Mouse (Mus musculus): ENCODE data around the gene Nipsnap3b. TPM values are rescaled to one million over a fixed set of nuclear protein-coding genes. Genes with fewer than 3 reads are reported as not detected.
A peak's percentile ranks its signal among the peaks of the same experiment; 100 is the strongest.

Nipsnap3b gene
- 10 to 100 TPM; 24.0 to 43.3 TPM for total RNA-seq (2021)
- long read RNA-seq, experiment 1, transcript Nipsnap3b-201 (6 exons, 1,552 nt), result major isoform, 36 of 36 reads
- long read RNA-seq, experiment 1, partial matches to known transcripts, result 0 of 36 reads
- long read RNA-seq, experiment 1, other reads (novel, unspliced or antisense), result 0 of 36 reads
- long read RNA-seq, experiment 2, transcript Nipsnap3b-201 (6 exons, 1,552 nt), result major isoform, 146 of 157 reads
- long read RNA-seq, experiment 2, partial matches to known transcripts, result 4 of 157 reads
- long read RNA-seq, experiment 2, other reads (novel, unspliced or antisense), result 4 of 157 reads

DNA sequence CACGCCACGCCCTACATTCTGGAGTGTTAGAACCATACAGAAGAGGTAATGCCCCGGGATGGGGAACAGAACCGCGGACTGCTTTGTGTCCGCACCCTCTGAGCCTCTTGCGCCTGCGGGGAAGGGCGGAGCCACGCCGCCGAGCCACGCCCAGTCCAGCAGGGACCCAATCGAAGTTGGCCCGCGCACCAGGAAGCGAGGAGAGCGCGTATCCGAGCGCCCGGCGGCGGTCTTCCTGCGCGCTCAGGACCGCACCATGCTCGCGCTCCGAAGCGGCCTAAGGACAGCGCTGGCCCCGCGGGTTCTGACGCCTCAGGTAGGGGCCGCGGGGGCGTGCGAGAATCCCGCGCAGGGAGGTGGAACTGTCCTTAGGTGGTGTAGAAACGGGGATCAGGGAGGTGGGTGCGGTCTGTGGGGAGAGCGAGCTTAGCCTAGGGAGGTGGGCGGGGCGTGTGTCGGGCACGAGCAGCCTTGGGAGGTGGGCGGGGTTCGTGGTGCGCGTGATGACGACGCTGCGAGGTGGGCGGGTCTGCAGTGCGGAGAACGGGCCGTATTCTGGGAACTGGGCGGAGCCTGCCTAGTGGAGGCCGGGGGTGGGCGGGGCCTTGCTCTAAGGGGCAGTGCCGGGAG lies at the start of gene Nipsnap3b:
Nipsnap3b (plus strand) TSS at position 149 of the 630 bp plus-strand sequence.
- DNase-seq (ENCODE audit: low spot score in 2 of 2), result peak; percentile 94 to 95

DNA sequence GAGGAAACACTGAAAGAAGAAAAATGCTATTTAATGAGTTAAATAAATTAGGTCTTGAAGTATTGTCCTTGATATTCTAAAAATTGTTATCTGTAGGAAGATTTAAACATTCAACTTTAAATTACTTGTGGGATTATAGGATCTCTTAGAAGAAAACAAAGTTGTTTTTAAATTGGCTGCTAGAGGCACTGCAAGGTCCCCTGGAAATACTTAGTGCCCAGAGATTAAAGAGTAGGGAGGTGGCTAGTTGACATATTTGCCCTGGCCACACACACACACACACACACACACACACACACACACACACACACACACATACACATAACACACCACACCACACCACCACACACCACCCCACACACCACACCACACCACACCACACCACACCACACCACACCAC lies 47.4 kb upstream of the Nipsnap3b start, which contains the start of gene Olfr270:
Olfr270 (plus strand) TSS at position 301 of the 400 bp plus-strand sequence.
- DNase-seq (ENCODE audit: low spot score in 2 of 2), result no peak

DNA sequence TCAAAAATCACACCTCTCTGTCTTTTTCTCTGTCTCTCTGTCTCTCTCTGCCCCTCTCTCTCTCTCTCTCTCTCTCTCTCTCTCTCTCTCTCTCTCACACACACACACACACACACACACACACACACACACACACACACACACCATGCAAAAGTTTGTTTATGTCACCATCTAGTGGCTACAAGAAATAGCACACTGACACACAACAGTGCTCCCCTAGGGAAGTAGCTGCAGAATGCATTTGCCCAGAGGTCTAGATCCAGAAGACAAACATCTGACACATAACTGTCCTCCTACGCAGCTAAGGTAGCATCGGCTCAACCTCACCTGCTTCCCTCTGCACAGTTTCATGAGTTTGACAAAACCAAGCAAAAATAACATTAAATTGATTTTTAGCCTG lies 26.5 kb upstream of the Nipsnap3b start:
- no peak for DNase-seq (ENCODE audit: low spot score in 2 of 2)

DNA sequence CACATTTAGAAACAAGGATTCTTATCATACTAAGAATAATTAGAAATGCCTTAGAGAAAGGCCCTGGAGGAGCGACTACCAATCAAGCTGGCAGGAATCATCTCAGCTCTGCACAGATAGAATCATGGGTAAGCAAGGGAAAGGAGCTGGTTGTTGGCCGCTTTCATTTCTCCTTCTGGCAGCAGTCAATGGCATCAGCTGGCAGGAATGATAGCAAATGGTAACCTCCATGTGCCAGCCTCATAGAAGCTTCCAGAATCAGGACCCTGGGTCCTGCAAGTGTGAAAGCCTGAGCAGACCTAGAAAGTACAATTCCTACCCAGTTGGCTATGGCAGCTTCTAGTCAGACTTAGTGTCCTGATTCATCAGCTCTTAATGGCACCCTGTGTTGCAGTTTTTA lies 25.4 kb upstream of the Nipsnap3b start:
- no peak for DNase-seq (ENCODE audit: low spot score in 2 of 2)

DNA sequence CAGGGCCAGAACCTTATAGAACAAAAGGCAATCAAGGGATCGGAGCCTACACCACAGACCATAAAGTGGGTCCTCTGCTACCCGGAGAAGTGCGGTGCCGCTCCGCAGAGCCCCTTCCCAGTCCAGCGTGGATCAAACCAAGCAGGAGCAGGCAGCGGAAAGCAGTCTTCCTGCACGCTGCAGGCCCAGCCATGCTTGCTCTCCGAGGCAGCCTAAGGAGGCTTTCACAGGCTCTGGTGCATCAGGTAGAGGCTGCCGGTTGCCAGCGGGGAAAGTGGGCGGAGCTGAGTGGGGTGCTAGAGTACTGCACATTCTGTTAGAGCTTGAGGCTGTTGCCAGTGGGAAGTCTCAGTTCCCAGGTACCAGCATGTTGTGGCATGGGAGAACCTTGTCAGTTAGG lies 22.4 kb upstream of the Nipsnap3b start, which contains the start of gene Nipsnap3a:
Nipsnap3a (plus strand) TSS at position 25 of the 400 bp plus-strand sequence.
- no peak for DNase-seq (ENCODE audit: low spot score in 2 of 2)

DNA sequence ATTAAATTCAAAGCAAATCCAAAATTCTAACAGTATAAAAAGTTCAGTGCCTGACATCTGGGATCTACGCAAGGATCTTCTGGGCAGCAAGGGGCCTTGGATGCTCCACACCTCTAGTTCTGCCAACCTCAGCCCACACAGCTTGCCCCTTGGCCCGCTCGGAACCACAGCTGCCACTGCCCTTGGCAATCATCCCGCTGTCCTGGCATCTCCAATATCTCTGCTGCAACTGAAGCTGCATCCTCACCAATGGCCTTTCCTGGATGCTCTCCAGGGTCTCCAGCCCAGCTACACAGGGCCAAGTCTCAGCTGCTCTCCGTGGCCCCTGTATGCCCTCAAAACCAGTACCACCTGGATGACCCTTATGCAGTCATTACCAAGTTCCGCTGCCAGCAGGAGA lies 12.2 kb upstream of the Nipsnap3b start:
- DNase-seq (ENCODE audit: low spot score in 2 of 2), result no peak

DNA sequence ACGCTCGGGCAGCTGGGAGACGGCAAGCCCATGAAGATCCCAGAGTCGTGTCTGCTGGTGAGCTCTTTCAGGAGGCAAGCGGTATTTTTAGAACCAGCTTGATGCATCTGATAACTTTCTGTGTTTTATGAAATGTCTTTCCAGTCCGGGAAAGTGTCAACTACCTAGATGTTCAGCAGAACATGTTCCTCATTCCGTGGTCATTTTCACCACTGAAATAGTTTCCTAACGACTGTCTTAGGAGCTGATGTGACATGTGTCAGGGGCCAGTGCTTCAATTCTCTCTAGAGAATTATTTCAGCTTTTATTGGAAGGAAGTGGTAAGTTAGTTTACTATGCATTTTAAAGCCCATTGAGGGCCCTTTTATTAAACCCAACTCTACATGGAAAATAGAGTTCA lies 11.5 kb upstream of the Nipsnap3b start:
- no peak for DNase-seq (ENCODE audit: low spot score in 2 of 2)

DNA sequence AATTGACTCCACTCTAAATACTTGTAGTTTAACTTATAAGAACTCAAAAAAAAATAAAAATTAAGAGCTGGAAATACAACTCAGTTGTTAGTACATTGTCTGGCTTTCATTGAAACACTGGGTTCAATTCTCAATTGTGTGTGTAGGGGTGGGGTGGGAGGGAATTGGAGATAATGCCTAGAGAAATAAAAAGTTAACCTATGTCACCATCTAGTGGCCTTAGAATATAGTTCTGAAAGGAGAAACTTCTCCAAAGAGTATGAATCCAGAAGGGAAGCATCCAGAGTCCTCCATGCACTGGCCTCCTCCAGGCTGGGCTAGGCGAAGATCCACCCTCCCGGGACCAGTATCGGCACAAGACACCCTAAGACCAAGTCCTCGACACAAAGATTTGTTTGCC lies 2.5 kb upstream of the Nipsnap3b start:
- no peak for DNase-seq (ENCODE audit: low spot score in 2 of 2)

DNA sequence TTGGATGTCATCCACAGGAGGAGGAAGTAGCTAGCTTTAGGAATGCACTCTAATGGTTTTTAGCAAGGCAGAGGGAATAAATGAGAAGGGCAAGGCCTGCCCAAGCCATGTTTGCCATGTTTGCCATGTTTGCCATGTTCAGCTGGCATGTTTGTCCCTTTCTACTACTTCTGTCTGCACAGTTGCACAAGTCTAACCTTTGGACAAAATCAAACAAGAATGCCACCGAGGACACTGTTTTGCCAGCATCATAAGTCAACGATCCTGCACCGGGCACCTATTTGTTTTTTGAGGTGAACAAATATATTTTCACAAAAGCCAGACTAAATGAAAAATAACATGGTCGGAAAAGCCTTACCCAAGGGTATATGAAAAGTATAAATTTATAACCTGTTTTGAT lies 1.8 kb upstream of the Nipsnap3b start:
- no peak for DNase-seq (ENCODE audit: low spot score in 2 of 2)

DNA sequence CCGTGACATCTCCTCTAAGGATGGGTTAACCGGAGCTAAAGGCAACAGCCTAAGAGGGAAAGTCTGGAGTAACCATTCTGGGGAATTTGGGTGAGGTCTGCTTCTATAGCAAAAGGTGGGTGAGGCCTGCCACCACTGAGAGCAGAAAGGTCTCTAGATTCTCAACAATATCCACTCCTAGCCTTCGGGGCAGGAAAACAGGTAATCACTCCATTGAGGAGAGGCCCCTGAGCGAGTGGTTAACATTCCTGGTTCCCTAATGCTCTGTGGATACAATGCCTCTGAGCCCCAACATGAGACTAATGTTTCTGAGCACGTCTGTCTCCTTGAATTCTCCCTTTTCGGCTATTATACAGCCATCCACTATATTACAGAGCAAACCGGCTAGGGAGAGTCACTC lies 2.7 kb downstream of the Nipsnap3b start:
- DNase-seq (ENCODE audit: low spot score in 2 of 2), result no peak

DNA sequence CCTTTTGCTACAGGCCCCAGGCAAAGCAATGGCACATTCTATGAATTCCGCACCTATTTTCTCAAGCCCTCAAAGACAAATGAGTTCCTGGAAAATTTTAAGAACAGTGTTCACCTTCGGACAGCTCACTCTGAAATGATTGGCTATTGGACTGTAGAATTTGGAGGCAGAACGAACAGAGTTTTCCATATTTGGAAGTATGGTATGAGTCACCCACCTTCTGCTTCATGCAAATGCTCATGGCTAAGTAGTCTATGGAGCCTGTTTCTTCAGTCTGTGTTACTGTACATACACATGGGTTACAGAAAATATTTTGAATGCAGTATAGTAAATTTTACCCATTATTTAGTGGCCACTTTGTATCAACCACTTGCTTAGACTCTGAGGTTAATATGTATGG lies 3.3 kb downstream of the Nipsnap3b start:
- DNase-seq (ENCODE audit: low spot score in 2 of 2), result no peak

DNA sequence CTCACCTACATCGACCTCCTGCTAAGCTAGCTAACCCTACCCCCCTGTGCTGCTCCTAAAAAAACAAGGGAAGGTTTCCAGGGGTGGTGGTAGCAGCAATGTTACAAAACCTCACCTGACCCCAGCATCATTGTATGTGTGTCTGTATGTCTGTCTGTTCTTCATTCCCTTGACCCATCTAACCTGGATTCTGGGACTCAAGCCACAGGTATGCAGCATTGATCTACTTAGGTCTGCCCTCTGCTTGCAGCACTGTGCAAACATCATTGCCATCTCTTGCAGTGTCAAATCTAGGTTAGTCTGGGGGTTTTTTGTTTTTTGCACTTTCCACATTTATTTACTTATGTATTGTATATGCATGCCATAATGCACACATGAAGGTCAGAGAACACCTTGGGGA lies 6.7 kb downstream of the Nipsnap3b start:
- no peak for DNase-seq (ENCODE audit: low spot score in 2 of 2)

DNA sequence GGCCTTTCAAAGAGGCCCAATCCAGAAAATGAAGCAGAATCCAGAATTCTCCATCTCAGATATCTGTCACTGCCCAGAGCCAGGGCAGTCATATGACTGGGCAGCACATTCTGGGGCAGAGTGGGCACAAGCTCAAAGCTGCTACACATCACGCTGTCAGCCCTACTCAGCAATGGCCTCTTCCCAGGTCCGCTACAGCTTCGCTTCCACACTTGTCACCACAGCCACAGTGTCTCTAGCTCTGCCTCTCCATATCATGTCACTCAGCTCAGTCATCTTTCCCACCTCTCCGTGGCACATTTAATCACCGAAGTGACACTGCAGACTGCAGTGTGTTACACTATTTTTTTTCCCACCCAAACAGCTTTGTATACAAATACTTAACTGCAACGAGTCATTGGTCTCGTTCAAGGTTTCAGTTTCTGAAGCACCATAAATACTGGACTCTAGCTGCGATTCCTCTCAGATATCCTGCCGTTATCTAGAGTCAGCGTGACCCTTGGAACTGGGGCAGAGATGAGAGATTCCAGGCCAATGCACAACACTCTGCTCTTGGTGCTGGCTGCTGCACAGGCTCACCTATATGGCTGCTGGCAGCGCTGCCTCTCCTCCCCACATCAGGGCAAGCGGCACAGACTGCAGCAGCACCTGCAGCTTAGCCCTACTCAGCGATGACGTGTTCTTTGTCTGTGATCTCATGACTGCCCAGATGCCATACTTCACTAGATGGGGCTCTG lies 11.7 kb downstream of the Nipsnap3b start:
- no peak for DNase-seq (ENCODE audit: low spot score in 2 of 2)

DNA sequence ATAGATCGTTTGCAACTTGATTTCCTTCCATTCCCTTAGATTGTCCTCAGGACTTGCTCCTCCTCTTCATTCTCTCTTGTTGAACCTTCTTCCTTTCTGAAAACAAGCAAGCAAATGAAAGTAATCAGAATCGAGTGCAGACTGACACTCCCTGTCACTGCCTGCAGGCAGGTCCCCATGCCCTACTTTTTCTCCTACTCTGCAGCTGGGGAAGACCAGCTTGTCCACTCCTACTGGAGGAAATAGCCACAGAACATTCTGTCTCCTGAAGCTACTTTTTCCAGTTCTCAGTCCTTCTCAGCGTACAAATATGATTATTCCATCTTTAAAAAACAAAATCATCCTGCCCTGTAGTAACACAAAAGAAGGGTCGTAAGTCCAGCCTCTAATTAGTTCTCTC lies 12.7 kb downstream of the Nipsnap3b start:
- DNase-seq (ENCODE audit: low spot score in 2 of 2), result no peak

DNA sequence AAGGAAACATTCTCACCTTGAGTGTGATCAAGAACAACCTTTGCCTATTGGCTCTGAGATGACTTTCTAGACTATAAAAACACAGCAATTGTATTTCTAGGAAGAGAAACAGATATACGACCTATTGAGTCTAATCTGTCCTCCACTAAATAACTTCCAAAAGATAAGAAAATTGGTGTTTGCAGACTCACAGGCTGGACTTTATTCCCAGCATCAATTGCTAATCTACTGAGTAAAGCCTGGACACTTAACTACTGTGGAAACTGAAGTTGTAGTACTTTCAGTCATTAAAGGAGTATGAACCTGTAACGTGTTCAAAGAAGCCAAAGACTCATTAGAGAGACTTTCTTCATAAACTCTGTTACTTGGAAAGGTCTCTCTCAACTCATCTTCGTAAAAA lies 16.1 kb downstream of the Nipsnap3b start:
- DNase-seq (ENCODE audit: low spot score in 2 of 2), result no peak

DNA sequence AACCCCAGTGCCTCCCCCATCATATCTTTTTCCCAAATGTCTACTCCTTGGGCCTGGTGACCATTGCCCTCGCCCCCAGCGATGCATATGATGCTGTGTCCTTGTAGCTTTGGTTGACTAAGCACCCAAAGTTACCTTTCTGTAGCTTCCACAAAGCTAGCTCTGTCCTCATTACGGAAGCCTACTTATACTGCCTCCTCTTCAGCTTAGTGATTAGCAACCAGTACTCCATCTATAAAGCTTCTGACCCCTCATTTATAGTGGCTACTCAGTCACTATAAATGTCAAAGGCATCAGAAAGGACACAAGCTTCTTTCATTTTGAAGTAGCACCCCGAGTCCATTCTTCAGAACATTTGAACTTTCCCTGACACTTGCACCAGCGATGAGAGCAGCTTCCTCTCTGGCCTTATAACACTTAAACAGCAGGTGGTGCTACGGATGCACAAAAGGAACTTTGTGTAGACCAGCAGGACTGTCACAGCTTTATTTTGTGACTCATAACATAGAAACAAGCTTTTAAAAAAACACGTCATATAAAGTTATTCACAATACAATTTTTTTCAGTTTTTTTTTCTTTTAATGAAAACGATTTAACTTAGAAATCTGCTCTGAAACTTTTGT lies 18.8 kb downstream of the Nipsnap3b start:
- DNase-seq (ENCODE audit: low spot score in 2 of 2), result no peak

DNA sequence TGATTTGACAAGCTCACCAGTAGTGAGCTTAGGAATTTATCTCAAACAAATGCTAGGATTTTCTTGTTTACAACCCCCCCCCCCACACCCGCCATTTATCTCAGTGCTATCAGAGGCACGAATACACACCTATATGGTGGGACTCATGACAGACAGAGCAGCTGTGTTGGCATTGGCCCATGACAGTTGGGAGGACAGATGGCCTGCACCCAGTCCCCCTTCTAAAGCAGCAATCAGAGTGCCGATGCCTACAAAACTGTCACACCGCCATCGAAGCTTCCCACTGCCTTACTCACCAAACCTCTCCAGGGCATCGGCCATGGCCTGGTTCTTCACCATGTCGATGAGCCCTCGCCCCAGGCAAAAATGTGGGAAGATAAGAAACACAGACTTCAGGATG lies 32.1 kb downstream of the Nipsnap3b start:
- no peak for DNase-seq (ENCODE audit: low spot score in 2 of 2)

DNA sequence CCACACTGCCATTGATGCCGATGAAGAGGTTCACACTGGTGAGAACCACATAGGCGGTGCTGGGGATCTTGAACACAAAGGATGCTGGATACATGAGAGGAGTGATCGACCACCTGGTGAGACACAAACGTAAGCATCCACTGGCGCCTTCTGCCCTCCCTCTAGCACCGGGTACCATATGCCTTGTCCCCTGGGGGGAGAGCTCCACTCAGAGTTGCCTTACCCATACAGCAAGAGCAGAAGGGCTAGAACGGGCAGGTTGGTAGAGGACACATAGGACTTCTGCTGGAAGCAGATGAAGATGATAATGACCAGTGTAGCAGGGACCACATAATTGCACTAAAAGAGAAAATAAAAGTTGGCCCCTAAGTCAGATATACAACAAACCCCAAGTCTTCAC lies 34.1 kb downstream of the Nipsnap3b start:
- no peak for DNase-seq (ENCODE audit: low spot score in 2 of 2)

DNA sequence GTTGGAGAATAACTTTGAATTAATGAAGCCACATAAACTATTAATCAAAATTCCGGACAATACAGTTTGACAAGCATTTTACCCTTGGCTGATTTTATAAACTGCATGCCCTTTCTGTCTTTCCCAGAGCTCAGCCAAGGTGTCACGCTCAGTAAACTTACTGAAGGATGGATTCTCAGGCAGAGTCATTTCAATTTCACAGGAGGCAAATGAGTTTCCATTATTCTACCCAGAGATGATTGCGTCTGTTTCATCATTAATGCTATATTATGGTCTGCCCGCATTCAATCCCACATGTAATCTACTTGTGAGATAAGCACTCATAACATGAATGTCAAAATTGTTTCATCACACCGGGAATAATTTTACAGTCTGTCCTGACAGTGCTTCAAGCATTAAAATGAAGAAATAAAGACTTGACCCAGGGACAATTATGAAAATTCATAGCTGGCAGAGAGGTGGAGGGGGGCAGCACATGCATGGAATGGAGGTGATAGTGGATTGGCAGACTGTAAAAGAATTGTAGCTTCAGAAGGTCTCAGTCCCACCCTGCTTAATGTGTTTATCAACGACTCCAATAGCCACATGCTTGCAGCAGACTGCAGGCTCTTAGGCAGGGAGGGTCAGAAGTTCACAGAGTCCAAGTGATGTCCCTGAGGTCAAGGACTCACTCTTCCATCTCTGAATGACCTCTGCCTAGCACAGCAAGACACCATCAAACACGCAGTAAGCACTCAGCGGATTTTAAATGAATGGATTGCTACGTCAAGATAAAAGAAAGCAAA lies 34.8 kb downstream of the Nipsnap3b start:
- DNase-seq (ENCODE audit: low spot score in 2 of 2), result no peak

DNA sequence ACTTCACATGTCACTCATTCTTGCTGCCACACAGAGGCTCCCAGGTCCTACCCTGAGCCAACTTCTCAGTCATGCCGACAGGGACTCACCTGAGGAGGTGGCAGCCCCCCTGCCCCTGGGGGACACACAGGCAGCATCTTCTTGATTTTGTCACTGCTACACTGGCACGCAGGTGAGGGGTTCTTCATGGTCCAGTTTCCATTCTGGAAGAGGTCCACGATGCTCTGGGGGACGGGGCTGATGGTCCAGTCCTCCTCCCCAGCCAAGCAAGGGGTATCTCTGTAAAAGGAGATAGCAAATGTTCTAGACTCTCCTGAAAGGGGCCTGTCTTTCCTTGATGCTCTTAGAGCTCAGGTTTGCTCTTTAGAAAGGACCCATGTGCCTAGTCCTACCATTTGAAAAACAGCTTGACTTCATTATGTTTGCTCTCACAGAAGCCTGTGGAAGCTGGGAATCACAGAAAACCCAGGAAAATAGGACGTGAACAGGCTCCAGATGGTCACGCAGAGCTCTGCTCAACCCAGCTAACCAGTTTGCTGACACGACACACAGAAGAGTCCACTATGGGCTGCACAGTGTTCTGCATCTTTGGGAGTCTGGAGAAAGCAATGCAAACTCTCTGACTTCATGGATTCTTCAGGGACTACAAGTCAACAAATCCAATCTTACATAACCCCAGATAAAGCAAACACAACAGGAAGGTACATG lies 50.8 kb downstream of the Nipsnap3b start:
- DNase-seq (ENCODE audit: low spot score in 2 of 2), result no peak

Data from adrenal gland, adult 18-20 months (tissue).